Comparison of ENCODE assay signal across 24 mouse cellular contexts in genomic region chr3:103361150-103361549, GRCm38 (mm10).
"Had no signal": no experiment of that assay in that cellular context is flagged by ENCODE, and none has a peak within 500 bp of the region (broad histone marks: within the 10 kb centered on the region; RNA-seq: fewer than 3 reads in every experiment).

No protein-coding gene starts in this region.

- H3K9me3 ChIP-seq: heart, embryonic 13.5 days; heart, embryonic 15.5 days; hindbrain, embryonic 12.5 days; limb, embryonic 13.5 days; limb, embryonic 15.5 days; liver, embryonic 12.5 days had no signal

- H3K4me1 ChIP-seq: heart, embryonic 13.5 days; heart, embryonic 15.5 days; hindbrain, embryonic 12.5 days; limb, embryonic 13.5 days; limb, embryonic 15.5 days had no signal

- H3K4me3 ChIP-seq: heart, adult 2 months; heart, embryonic 13.5 days; heart, embryonic 15.5 days; hindbrain, embryonic 12.5 days; limb, embryonic 13.5 days; limb, embryonic 15.5 days; liver, embryonic 12.5 days had no signal

- H3K4me2 ChIP-seq: heart, embryonic 11.5 days; heart, embryonic 13.5 days; heart, embryonic 15.5 days; hindbrain, embryonic 12.5 days; hindbrain, embryonic 14.5 days; limb, embryonic 13.5 days; limb, embryonic 15.5 days; liver, embryonic 12.5 days had no signal

- H3K9ac ChIP-seq: forebrain, postnatal 0 days; heart, embryonic 13.5 days; heart, embryonic 15.5 days; hindbrain, embryonic 12.5 days; hindbrain, embryonic 14.5 days; limb, embryonic 13.5 days; limb, embryonic 15.5 days; liver, embryonic 12.5 days; liver, embryonic 14.5 days had no signal

- ATAC-seq: forebrain, postnatal 0 days; hindbrain, postnatal 0 days; intestine, embryonic 16.5 days; liver, embryonic 12.5 days had no signal

- DNase-seq: forebrain, postnatal 0 days; gastrocnemius, postnatal 14 days; gastrocnemius, postnatal 36 days; heart, adult 11 months; heart, adult 2 months; heart, postnatal 14 days; heart, postnatal 36 days; kidney, adult 18-20 months; kidney, postnatal 36 days; layer of hippocampus, adult 9-11 months; layer of hippocampus, postnatal 36 days; left cerebral cortex, postnatal 4 days; lung, adult 18-20 months had no signal

- H3K27ac ChIP-seq: heart, adult 2 months; heart, embryonic 13.5 days; heart, embryonic 15.5 days; hindbrain, embryonic 12.5 days; hindbrain, embryonic 14.5 days; hindbrain, postnatal 0 days; limb, embryonic 13.5 days; limb, embryonic 15.5 days; liver, embryonic 12.5 days; liver, embryonic 14.5 days had no signal

- H3K27me3 ChIP-seq: heart, embryonic 13.5 days; heart, embryonic 15.5 days; hindbrain, embryonic 12.5 days; limb, embryonic 13.5 days; limb, embryonic 15.5 days; liver, embryonic 12.5 days had no signal
